Mouse (Mus musculus) mouse trophoblast stem cell (cell line): ENCODE measurements around the gene Gucy2c.

Experiments used
- in situ Hi-C, 2 experiments: fragments of 300-500 bp; cut with MseI, MboI; formaldehyde crosslinking; loops; 2 replicates in 1 of 2; 3 replicates in 1 of 2; pipeline ENCODE4 v1.15.1; 2025

Gene Gucy2c

GRCm38 (mm10) chr6:136672467-136672866 is 109.1 kb downstream of the Gucy2c start:
- in situ Hi-C loops = no loop called here

DNA sequence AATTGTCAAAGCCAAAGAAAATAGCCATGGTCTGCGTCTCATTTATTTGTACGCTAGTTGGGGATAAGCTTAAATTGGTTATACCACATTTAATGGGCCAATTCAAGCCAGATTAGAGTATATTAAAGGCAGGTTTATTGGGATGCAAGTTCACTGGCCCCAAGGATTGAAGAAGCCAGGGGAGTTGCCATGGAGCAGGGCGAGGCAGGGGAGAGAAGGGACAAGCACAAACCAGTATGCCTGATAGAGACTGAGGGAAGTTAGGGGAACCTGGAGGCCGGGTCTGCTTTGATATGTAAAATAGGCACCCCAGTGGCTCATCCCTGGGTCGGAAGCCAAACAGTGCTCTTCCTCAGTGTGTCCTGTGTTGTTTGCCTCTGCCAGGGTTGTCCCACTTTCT is 112.3 kb downstream of the Gucy2c start:
- in situ Hi-C loops = no loop called here

DNA sequence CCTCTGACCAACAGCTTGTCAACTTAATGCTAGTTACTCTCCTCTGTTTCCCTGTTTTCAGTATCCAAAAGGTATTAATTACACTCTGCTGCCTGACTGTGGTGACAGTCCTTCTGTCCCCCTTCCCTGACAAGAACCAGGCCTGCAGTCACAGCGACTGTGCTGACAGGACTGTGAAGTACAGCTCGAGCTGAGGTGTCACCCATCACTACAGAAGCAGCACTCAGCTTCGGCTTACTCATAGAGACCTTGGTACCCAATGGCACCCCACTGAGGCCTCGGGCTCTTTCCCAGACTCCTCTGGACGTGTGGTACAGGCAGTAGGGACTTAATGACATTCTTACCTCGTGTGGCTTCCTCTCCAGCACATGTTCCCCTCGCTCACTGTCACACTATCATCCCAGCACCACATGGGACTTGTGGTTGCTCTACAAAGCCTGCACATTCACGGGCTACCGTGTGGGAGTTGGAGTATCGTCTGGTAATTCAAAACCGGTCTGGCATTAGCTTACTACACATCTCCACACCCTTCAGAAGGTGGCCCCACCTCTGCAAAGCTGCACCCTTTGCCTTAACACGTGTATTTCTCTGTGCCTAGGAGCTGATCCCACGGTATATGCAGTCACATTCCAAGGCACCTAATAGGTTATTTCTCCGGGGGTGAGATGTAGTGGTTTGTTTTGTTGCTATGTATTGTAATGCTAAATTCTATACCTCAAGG is 113.1 kb downstream of the Gucy2c start:
- in situ Hi-C loops = no loop called here

GRCm38 (mm10) chr6:136662063-136662462 is 119.5 kb downstream of the Gucy2c start:
- in situ Hi-C loops = no loop called here

GRCm38 (mm10) chr6:136661706-136662016 is 119.9 kb downstream of the Gucy2c start, which contains the start of gene Plbd1:
Plbd1 (minus strand) TSS chr6:136661928.
- in situ Hi-C loops = no loop called here

GRCm38 (mm10) chr6:136660831-136661705 is 120.5 kb downstream of the Gucy2c start:
- in situ Hi-C loops = no loop called here

DNA sequence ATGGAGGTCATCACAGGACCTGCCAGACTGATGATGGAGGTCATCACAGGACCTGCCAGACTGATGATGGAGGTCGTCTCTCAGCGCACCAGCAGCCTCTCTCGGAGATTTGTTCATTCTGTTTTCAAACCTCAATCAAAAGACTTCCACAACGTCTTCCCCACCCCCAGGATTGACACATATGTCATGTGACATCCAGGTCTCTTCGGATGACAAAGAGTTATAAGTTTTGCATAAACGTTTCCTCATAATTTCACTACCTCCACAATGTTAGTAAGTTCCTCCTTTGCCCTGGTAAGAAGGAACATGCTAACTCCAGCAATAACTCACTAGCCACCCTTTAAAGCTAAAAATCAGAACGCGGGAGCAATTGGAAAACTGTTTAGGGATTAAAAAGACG is 122.3 kb downstream of the Gucy2c start:
- in situ Hi-C loops = no loop called here

DNA sequence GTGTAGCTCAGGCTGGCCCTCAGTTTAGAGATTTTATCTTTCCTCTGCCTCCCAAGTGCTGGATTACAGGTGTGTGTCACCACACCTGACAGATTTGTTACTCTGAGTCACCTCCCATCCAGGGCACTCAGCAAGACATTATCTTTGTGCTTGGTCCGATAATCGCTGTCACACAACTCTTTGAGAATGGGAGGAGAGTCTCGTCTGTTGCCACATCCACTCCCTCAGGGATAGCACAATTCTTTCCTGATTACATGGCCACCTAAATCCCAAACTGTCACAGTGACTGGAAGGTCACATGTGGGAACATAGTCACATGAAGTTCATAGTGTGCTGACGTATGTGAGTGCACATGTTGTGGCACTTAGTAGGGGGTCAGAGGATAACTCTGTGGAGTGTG is 123.3 kb downstream of the Gucy2c start:
- in situ Hi-C loops = no loop called here

GRCm38 (mm10) chr6:136655786-136656185 is 125.8 kb downstream of the Gucy2c start:
- in situ Hi-C loops = no loop called here

DNA sequence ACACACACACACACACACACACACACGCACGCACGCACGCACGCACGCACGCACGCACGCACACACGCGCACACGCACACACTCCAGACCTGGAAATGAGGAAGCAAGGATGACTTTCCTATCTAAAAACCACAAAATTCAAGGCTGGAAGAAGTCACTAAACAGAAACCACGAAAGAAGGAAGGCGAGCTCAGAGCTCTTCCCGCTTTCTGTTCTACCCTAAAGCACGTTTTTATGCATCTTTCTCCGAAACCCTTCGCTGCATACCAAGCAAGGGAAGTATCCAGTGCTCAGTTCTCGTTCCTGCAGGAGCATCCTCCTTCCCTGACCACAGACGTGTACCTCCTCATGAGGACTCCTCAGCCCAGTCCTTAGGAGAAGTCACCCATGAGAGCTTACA is 127.1 kb downstream of the Gucy2c start:
- in situ Hi-C loops = no loop called here

DNA sequence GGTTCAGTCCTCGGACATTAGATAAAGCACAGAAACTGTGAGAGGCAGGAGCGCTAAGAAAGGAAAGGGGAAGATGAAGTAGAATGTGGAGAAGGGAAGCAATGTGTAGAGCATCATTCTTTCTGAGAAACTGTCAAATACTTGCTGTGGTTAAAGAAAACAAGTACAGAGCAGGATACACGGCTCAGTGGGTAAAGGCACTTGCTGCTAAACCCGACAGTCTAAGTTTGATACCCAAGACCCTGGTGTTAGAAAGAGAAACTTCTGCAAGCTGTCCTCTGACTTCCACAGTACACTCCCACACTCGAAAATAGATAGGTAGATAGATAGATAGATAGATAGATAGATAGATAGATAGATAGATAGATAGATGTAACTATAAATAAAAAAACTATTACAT is 128.2 kb downstream of the Gucy2c start:
- in situ Hi-C loops = no loop called here

GRCm38 (mm10) chr6:136650664-136651063 is 130.9 kb downstream of the Gucy2c start:
- in situ Hi-C loops = no loop called here

- in situ Hi-C loops = no loop called here
Measured at GRCm38 (mm10) chr6:136647455-136647861, 134.1 kb downstream of the Gucy2c start.
